Mouse (Mus musculus) MEL (cell line): Measurements from ENCODE around the gene Fhit.

Source experiments
- BHLHE40 ChIP-seq: IDR thresholded peaks from 2 replicates; pipeline ENCODE4 v1.6.1; 2012; ENCODE audit warnings: low read depth, mild to moderate bottlenecking, inconsistent platforms, low read length, improper control_type of control experiment, borderline replicate concordance
- CHD2 ChIP-seq: IDR thresholded peaks from 2 replicates; pipeline ENCODE4 v1.6.1; 2011; ENCODE audit warnings: low read length, improper control_type of control experiment
- CTCF ChIP-seq, 3 experiments: IDR thresholded peaks in 2 of 3; conservative IDR thresholded peaks in 1 of 3; 2 replicates each; pipeline ENCODE4 v1.5.1; 2011 to 2012; ENCODE audit warnings: low read length in 3 of 3, low read depth in 2 of 3, mild to moderate bottlenecking in 2 of 3, improper control_type of control experiment in 1 of 3, inconsistent platforms in 1 of 3, mixed read lengths in 1 of 3, moderate library complexity in 1 of 3; ENCODE audit not compliant: control insufficient read depth in 1 of 3, insufficient read depth in 1 of 3, poor library complexity in 1 of 3, severe bottlenecking in 1 of 3
- E2F4 ChIP-seq: IDR thresholded peaks from 2 replicates; pipeline ENCODE4 v1.6.1; 2011; ENCODE audit warnings: low read depth, low read length, improper control_type of control experiment, borderline replicate concordance
- GATA1 ChIP-seq: IDR thresholded peaks from 2 replicates; pipeline ENCODE4 v1.6.1; 2011; ENCODE audit warnings: low read depth, low read length, improper control_type of control experiment
- JUND ChIP-seq: IDR thresholded peaks from 2 replicates; pipeline ENCODE4 v1.6.1; 2011; ENCODE audit warnings: low read depth, mild to moderate bottlenecking, improper control_type of control experiment, low read length
- MAFK ChIP-seq: IDR thresholded peaks from 2 replicates; pipeline ENCODE4 v1.6.1; 2011; ENCODE audit warnings: low read depth, mild to moderate bottlenecking, low read length, improper control_type of control experiment, borderline replicate concordance
- MEF2A ChIP-seq: IDR thresholded peaks from 2 replicates; pipeline ENCODE4 v1.6.1; 2014; ENCODE audit warnings: low read depth, mild to moderate bottlenecking, inconsistent platforms, low read length, improper control_type of control experiment; ENCODE audit not compliant: poor library complexity, insufficient replicate concordance, severe bottlenecking; ENCODE audit errors: extremely low read depth
- MXI1 ChIP-seq: IDR thresholded peaks from 2 replicates; pipeline ENCODE4 v1.6.1; 2011; ENCODE audit warnings: mild to moderate bottlenecking, low read depth, low read length, improper control_type of control experiment
- POLR2A ChIP-seq, 2 experiments: IDR thresholded peaks; 2 replicates each; pipeline ENCODE4 v1.6.1; 2011 to 2012; ENCODE audit warnings: low read length in 2 of 2, mild to moderate bottlenecking in 2 of 2, control low read depth in 1 of 2, improper control_type of control experiment in 1 of 2, low read depth in 1 of 2, moderate library complexity in 1 of 2; ENCODE audit not compliant: control insufficient read depth in 1 of 2, insufficient read depth in 1 of 2, poor library complexity in 1 of 2
- SIN3A ChIP-seq: IDR thresholded peaks from 2 replicates; pipeline ENCODE4 v1.6.1; 2012; ENCODE audit warnings: low read length, improper control_type of control experiment, inconsistent platforms
- USF1 ChIP-seq: IDR thresholded peaks from 2 replicates; pipeline ENCODE4 v1.6.1; 2014; ENCODE audit warnings: low read depth, mild to moderate bottlenecking, inconsistent platforms, low read length, improper control_type of control experiment, moderate library complexity
- ZMIZ1 ChIP-seq: IDR thresholded peaks from 2 replicates; pipeline ENCODE4 v1.6.1; 2012; ENCODE audit warnings: low read depth, mild to moderate bottlenecking, inconsistent platforms, low read length, improper control_type of control experiment, moderate library complexity

DNA sequence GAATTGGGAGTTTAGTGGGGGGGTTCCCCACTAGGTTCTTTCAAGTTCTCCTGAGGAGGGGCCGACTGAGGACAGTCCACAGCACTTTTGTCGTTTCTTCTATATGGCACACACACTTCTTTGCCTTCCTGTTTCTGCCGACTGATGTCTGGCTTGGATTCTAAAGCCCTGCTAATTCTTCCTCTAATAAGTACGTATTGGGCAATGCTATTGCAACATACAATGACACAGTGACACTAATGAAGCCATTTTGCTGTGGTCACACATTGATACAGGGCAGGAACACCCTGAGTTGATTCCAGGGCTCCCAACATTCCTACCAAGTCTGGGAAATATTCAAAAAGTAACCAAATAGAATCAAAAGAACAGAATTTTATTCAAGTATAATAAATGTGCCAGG, 1032.2 kb downstream of the Fhit start:
- TF ChIP-seq E2F4, result no peak
- no peak for TF ChIP-seq CHD2
- TF ChIP-seq CTCF (IDR thresholded peaks at IDR 0.05 in 2 of 3, conservative IDR thresholded peaks at IDR 0.05 in 1 of 3; ENCODE audit: control insufficient read depth in 1 of 3, insufficient read depth in 1 of 3, low read depth in 2 of 3, low read length in 3 of 3, poor library complexity in 1 of 3, severe bottlenecking in 1 of 3), result no peak
- no peak for TF ChIP-seq JUND
- TF ChIP-seq GATA1, result no peak
- no peak for TF ChIP-seq USF1
- no peak for TF ChIP-seq SIN3A
- TF ChIP-seq MXI1, result no peak
- TF ChIP-seq MAFK, result no peak
- no peak for TF ChIP-seq ZMIZ1
- TF ChIP-seq BHLHE40, result no peak
- no peak for TF ChIP-seq POLR2A (IDR thresholded peaks at IDR 0.05; ENCODE audit: control insufficient read depth in 1 of 2, insufficient read depth in 1 of 2, low read depth in 1 of 2, low read length in 2 of 2, poor library complexity in 1 of 2)
- no peak for TF ChIP-seq MEF2A
